Mouse (Mus musculus) A20 (cell line): ENCODE measurements around the gene Pard6b.
"Not testable (repeated sequence)": the region's sequence is repeated elsewhere in the genome, so short reads cannot be mapped to it uniquely, and the experiment has no call there.

Experiments
- DNase-seq: peaks from one replicate; pipeline ENCODE4 v3.0.0-alpha.2; 2011; ENCODE audit warnings: low read depth, low spot score

Gene Pard6b

DNA sequence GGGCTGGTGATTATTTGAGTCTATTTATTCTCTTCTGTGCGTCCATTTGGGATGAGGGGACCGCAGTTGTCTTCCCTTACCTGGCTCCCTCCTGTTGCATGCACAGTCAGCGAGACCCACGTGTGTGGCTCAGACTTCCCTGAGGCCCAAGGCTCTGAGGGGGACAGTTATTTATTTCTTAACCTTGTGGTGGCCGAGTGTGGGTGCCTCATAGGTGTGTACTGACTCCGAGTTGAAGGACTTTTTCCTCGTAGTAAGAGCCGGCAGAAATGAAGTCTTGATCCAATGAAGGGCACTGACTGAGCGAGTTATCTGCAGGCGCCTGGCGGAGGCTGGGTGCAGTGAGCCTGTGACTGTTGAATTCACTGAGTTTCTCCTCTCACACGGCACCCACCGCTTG lies 19.2 kb downstream of the Pard6b start:
- no peak for DNase-seq

DNA sequence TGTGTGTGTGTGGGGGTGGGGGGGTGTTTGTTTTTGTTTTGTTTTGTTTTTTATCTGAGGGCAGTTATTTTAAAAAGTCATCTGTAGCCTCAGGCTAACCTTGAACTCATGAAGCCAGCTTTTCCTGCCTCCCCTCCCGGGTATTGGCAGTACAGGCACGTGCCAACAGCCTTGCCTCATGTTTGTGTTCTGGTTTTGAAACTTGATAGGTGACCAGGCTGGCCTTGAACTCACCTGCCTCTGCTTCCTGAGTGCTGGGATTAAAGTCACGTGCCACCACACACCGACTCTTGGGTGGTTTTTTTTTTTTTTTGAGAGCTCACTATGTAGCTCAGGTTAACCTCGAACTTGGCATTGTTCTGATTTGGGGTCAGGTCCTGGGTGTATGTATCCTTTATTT lies 21.0 kb downstream of the Pard6b start:
- DNase-seq = no peak

DNA sequence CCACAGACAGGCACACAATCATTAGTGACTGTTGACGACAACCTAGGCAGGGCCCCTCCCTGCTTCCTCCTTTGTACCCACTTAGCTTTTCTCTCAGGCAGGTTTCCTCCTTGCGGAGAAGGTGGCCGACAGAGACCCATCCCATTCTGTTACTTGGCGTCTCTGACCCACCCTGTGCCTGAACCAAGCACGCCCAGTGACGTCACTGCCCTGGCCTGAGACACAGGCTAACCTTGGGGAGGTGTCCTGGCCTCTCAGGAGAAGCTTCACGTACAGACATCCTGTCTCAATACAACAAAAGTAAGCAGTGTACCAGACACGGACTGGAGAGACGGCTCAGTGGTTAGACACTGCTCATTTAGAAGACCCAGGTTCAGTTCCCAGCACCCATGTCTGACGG lies 22.5 kb downstream of the Pard6b start:
- no peak for DNase-seq

DNA sequence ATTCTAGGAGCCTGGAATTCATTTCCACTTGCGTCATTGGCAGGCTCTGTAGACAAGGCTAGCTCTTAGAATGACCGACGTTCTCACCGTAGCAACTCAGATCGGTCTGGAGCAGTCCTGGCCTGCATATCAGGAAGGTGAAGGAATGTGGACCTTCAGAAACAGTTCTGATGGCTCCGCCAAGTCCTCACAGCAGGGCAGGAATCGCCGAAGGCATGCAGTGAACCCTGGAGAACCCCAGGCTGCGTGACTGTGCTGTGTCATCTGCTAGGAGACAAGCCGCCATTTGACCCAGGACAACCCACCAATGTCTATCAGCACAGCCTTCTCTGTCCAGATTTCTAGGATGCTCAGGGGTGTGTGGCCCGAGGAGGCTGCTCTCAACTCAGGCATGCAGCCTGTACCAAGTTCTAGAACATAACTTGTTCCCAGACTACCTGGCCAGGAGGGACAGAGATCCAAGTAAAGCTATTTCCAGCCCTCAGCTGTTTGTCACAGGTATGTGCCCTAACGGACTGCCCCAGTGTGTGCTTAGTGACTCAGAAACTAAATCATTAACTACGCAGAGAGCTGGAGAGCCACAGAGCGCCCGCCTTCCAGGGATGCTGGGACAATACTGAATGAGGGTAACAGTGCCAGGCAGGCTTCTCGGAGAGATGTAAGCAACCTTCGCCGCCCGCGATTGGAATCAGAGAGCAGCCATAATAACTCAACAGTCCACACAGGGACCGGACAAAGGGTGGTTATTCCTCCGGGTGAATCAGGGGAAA lies 23.8 kb downstream of the Pard6b start:
- DNase-seq = no peak

DNA sequence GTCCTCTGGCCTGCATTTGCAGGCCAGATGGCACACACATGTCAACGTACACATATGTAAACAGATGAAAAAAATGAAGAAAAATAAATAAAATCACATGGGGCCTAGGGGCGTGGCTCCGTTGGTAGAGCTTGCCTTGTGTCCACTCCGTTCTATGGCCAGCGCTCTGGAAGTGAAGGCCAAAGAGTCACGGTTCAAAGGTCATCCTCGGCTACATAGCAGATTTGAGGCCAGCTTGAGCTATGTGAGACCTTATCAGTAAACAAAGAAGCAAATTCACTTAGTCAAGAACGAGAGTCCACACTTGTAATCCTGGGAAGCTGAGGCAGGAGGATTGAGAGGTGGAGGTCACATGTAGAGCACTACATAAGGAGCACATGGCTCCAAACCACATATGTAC lies 24.5 kb downstream of the Pard6b start:
- DNase-seq = no peak

DNA sequence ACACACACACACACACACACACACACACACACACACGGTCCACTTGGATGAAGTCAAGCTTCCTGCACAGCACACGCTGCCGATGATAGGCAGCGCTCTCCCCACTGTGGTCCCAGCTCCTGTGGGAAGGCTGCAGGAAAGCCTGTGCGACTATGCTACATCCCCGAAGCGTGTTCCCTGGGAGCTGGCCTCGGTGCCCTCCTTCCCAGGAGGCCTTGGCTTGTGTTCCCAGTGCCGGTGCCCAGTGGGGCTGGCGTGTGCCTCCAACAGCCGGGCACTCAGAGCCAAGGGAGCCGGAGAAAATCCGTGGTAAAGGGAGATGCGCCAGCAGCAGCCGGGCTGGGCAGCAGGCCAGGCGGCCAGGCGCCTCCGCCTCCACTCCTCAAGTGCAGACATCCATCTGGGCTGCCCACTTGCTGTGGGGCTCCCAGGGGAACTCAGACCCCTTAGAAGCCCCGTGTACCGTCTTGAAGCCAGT lies 25.9 kb downstream of the Pard6b start:
- no peak for DNase-seq

DNA sequence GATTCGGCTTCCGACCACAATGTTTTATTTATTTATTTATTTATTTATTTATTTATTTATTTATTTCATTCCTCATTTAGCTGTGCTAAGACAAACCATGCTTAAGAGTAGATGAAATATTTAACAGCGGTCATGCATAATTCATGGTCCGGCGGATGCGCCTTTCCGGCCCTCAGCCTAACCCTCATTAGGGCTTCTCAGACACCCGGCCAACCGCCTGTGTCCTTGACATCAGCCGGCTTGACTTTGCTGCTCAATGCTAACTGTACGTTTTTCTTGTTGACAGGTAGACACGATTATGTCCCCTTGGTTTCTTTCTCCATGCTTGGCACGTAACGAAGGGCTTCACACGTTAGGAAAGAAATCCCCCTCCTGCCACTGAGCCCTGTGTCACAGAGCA lies 26.6 kb downstream of the Pard6b start:
- DNase-seq = no peak

DNA sequence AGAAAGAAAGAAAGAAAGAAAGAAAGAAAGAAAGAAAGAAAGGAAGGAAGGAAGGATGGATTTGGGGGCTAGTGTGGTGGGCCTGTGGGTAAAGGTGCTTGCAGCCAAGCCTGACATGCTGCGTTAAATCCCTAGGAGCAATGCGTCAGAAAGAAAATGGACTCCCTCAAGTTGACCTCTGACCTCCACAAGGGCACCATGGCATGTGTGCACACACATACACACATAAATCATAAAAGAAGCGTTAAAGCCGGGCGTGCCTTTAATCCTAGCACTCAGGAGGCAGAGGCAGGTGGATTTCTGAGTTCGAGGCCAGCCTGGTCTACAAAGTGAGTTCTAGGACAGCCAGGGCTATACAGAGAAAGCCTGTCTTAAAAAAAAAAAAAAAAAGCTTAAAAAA lies 27.1 kb downstream of the Pard6b start:
- DNase-seq = not testable (repeated sequence)

DNA sequence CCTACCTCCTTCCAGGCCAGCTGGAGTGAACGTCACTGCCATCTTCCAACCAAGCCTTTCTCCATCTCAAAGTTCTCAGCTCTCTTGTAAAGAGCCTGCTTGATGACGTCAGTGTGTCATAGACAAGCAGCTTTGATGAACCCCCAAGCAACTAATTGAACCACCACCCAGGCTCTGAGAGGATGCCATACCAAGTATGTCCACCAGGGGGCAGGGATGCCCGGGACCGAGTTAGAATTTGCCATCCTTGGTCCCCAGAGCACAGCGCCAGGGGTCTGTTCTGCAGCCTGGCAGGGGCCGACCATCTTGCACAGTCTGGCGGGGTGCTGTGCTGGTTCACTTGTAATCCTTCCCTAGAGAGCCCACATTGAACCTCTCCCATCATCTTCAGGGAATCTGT lies 31.1 kb downstream of the Pard6b start:
- peak; percentile 72 for DNase-seq

DNA sequence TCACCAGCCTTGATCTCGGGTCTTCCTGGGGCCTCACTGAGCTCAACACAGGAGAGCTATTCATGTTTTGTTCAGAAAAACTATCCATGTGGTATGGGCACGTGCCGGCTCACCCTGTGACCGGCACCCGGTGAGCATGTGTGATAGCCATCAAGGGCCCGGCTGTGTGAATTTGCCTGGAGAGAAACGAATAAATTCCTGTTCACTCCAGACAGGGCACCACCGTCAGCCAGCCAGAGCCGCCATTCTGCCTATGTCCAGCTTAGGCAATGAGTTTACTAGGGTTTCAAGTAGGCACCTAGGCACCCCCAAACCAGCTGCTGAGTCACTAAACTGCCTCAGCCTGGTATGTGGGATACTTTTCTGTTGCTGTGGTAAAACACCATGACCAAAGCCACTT lies 32.5 kb downstream of the Pard6b start:
- DNase-seq = no peak

DNA sequence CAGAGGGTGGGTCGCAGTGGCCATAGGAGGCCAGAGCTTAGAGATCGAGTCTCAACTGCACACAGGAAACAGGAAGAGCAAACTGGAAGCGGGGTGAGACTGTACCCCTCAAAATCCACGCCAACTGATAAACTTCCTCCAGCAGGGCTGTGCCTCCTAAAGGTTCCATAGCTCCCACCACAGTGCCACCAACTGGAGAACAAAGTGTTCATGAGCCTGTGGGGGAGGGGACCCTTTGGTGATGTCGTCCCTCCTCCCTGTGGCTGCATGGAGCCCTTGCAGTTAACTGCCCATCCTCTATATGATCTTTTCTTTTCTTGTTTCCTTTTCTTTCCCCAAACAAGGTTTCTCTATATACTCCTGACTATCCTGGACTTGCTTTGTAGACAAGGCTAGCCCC lies 32.9 kb downstream of the Pard6b start:
- DNase-seq = no peak

DNA sequence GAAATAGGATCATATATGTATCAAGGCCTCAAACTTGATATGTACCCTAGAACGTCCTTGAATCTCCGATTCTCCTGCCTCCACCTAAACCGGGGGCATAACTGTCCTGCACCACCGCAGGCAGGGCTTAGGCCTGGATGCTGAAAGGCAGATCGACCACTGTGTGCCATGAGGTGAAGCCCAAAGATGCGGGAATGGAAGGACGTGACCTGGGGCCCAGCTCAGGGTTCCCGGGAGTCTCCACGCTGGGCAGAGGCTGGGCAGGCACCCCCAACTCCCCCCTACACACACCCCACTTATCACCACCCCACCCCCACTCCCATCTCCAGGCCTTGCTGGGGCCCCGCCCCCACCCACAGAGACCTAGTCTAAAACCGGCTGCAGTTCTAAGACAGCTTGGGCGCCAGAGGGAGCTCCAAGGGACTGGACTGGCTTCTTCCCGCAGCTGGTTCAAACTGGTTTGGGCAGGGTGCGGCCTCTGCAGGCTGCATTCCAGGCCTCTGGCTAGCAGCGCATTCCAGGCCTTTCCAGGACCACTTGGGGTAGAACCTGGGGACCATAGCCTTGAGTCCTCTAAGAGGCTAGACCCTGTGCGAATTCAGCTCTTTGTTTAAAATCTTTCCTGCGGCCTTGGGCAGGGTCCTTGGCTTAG lies 34.0 kb downstream of the Pard6b start:
- peak; percentile 30 for DNase-seq

DNA sequence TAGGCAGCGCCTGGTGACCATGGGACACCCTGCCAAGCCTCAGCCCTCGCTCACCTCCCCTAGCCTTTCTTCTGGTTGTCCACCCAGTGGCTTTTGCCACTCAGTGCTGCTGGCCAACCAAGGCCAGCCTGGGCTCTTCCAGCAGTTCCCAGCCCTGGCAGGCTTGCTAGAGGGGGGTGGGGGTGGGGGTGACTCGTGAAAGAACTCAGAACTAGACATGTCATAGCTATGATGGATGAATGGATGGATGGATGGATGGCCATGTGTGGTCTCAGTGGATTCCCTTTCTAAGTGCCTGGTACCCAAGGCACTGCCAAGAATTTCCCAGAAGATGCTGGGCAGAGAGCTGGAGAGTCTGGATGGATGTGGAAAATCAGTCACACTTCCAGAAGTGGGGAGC lies 35.0 kb downstream of the Pard6b start:
- no peak for DNase-seq

DNA sequence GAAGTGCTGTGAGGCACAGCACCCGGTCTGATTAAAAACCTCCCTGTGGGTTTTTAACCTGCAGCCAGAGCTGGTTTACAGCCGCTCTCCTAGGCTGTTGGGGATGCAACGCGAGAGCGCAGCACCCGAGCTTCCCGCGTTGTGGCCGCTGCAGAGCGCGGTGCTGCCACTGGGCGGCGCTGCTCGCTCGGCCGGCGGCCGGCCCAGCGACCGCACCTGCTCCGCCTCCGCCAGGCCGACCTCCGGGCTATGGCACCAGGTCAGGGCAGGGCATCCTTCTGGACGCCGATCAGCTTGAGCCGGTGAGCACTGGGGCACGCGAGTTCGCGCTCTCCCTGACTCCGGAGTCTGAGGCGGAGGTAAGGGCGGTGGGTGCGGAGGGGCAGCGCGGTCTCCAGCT lies 36.3 kb downstream of the Pard6b start:
- peak; percentile 92 for DNase-seq

DNA sequence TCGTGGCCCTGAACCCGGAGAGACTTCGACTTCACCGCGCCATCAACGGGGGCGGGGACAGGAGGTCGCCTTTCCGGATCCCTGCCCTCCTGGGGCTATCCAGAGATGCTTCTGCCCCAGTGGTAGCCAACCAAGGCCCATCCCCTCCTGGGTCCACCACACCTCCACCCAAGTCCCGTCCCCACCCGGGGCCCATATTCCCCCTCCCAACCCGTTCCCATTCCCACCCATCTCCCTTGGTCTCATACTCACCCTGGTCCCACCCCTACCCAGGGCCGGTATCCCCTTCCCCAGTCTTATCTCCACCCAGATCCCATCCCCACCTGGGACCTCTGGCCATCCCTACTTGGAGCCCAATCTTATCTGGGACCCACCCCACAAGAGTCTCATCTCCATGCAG lies 36.7 kb downstream of the Pard6b start:
- DNase-seq = no peak

DNA sequence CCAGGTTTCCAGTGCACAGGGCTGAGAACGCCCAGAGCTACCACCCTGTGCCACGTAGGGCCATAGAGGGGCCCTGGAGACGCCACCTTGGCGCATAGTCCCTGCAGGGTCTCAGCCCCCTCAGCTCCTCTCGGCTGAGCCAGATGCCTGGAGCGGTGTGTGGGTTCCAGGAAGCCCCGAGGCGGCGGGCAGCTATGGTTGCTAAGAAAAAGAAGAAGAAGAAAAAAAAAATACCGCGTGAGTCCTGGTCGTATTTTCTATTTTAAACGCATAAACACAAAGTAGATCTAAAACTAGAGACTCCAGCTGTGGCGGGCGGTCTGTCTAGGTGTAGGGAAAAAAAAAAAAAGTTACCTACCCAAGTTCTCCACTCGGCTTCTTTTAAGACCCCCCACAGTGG lies 37.2 kb downstream of the Pard6b start:
- peak; percentile 75 for DNase-seq

DNA sequence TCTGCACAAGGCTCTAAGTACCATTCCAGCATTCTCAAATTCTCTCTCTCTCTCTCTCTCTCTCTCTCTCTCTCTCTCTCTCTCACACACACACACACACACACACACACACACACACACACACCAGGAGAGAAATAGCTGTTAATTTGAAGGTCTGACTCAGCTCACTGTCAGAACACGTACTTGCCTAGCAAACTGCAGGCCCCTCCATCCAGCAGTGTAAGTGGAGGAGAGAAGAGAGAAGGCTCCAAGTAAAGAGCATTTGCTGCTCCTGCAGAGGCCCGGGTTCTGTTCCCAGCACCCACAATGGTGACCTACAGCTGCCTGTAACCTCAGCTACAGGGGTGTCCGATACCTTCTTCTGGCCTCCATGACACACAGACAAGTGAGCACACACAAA lies 37.7 kb downstream of the Pard6b start:
- DNase-seq = peak; percentile 70

DNA sequence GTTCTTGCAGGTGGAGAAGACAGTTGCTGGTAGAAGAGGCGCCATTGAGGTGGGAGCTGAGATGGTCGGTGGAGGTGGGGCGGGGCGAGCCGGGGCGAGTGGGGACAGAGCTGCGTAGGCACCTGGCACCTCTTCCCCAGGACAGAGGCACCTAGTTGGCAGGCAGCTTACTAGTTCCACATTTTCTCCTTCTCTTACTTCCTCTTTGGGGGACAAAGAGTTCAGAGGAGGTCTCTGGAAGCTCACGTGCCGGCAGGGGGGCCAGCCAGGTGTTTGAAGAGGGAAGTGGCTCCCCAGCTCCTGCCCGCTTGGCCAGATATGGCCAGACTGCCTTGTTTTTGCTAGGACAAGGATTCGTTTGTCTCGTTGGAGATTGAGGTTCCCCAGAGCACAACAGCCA lies 38.3 kb downstream of the Pard6b start:
- peak; percentile 91 for DNase-seq

DNA sequence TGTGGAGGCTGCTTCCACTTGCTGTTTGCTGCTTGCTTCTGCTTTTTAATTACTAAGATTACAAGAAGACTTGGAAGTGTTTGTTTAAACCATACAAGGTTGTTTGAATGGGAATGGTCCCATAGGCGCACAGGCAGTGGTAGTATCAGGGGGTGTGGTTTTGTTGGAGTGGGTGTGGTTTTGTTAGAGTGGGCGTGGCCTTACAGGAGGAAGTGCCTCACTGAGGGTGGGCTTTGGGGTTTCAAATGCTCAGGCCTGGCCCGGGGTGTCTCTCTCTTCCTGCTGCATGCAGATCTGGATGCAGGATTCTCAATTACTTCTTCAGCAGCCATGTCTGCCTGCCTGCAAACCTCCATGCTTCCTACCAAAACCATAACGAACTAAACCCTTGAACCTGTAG lies 40.1 kb downstream of the Pard6b start:
- DNase-seq = peak; percentile 40

DNA sequence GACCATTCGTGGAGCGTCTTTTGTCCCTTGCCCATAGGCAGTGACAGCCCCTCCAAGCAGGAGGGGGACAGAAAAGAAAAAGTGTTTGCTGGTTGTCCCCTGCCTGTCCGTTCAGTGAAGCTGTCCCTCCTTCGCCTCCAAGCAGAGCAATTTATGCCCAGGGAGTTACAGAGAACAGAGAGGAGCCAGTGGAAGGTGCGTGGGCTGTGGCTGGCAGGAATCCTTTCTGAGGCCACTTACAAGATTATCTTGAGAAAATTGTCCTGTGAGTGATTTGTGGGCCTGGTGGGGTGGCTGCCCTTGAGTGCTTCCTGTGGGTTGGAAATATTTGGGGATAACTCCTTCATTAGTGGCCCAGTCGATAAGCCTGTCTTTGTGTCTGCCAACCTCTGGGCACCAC lies 42.8 kb downstream of the Pard6b start:
- DNase-seq = no peak

DNA sequence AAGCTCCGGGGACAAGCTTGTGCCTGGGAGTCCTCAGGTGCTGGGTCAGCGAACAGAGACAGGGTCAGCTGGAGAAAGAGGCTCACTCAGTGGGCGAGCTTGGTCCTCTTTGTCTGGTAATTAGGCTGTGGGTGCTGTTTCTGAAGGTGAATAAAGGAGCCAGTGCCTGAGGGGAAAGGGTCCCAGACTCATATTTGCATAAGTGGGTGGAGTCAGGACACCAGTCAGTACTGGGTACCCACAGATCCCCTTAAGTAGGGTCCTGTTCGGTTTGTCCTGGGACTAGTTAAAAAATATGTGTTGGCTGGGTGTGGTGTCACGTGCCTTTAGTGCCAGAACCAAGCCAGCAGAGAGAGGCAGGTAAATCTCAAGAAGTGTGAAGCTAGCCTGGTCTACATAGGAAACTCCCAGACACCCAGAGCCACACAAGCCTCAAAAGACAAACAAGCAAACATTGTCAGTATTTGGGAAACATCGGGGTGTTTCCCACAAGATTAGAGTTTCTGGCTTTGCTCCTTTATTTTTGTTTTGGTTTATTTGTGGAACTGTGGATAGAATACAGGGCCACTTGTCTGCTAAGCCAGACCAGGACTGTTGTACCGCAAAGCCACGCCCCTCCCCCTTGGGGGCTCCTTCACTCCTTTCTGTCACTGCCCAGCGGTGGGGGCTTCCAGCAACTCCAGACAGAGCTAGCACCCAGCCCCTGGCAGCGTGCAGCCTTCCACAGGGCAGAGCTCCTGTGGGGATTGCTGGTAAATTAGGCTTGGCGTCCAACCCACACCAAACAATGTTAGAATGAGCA lies 44.7 kb downstream of the Pard6b start:
- no peak for DNase-seq

DNA sequence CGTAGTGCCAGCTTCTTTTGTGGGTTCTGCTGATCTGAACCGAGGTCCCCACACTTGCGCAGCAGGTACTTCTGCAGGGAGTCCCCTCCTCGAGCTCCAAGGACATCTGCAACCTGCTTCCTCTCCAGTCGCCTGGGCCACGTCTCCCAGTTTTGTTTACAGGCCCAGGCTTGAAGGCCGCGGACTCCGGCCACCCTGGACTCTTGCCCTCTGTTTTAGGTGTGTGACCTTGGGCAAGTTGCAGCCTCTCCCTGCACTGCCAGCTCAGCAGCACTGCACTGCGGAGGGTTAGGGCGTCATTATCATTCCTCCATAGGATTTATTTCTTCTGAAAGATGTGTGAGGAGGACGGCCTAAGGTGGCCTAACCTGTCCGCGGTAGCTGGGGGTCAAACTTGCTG lies 47.0 kb downstream of the Pard6b start:
- DNase-seq = no peak
